Mouse (Mus musculus) MEL (cell line): ENCODE results near the gene D130052B06Rik.

Source experiments
- GATA1 ChIP-seq: IDR thresholded peaks from 2 replicates; pipeline ENCODE4 v1.6.1; 2011; ENCODE audit warnings: low read depth, low read length, improper control_type of control experiment
- RCOR1 ChIP-seq: IDR thresholded peaks from 2 replicates; pipeline ENCODE4 v1.6.1; 2012; ENCODE audit warnings: low read depth, mild to moderate bottlenecking, inconsistent platforms, low read length, improper control_type of control experiment

GRCm38 (mm10) chr11:33654485-33654884 is 55.4 kb downstream of the D130052B06Rik start:
- TF ChIP-seq RCOR1: no peak
- no peak for TF ChIP-seq GATA1
